Mouse (Mus musculus): Measurements from ENCODE around the gene Brms1. TPM values are rescaled to one million over a fixed set of nuclear protein-coding genes. Genes with fewer than 3 reads are reported as not detected.
A peak's percentile ranks its signal among the peaks of the same experiment; 100 is the strongest.

The Brms1 gene
- polyA plus RNA-seq, 1 experiment from 2014 or later, result 51.6 TPM

- WGBS, result 86% methylated on average over 7 of the region's 7 CpGs
- peak overlapping the region; percentile 84 for H3K4me2 ChIP-seq
- H3K9ac ChIP-seq, result 0 out of 2 replicates have a peak overlapping the region, but pooled peaks have one; percentile 1
- peaks cover 62% of the 10 kb centered on the region for H3K27me3 ChIP-seq
- peak overlapping the region; percentile 55 for H3K4me3 ChIP-seq (replicated peaks)
- no peak overlapping the region; the same call in 1 of the 2 replicates for H3K27ac ChIP-seq
- ATAC-seq (replicated peaks; ENCODE audit: low FRiP score), result no peak
- no peaks in the 10 kb centered on the region for H3K9me3 ChIP-seq (replicated peaks)
- peaks cover 70% of the 10 kb centered on the region for H3K4me1 ChIP-seq
- H3K36me3 ChIP-seq, result no peaks in the 10 kb centered on the region
These were observed 28.8 kb downstream of the Brms1 start for GRCm38 (mm10) chr19:5069978-5070377.

GRCm38 (mm10) chr19:5071077-5071476 is 29.9 kb downstream of the Brms1 start:
- Histone ChIP-seq H3K4me3 (replicated peaks) (peak overlapping the region; percentile 55), H3K4me2 (peak overlapping the region; percentile 84), H3K4me1 (peaks cover 63% of the 10 kb centered on the region), H3K27me3 (peaks cover 66% of the 10 kb centered on the region), H3K9ac (peak overlapping the region; percentile 50), H3K9me3 (replicated peaks) (no peaks in the 10 kb centered on the region), H3K36me3 (no peaks in the 10 kb centered on the region), H3K27ac (peak overlapping the region; percentile 85)
- WGBS, result 13% methylated on average over 11 of the region's 11 CpGs
- ATAC-seq (replicated peaks; ENCODE audit: low FRiP score), result no peak

GRCm38 (mm10) chr19:5071545-5072369 is 30.6 kb downstream of the Brms1 start:
- peak; percentile 85 for ATAC-seq (replicated peaks; ENCODE audit: low FRiP score)
- Histone ChIP-seq H3K27ac (peak overlapping the region; percentile 85), H3K9ac (peak overlapping the region; percentile 50), H3K4me1 (peaks cover 62% of the 10 kb centered on the region), H3K4me2 (peak overlapping the region; percentile 84), H3K4me3 (replicated peaks) (peak overlapping the region; percentile 55), H3K27me3 (peaks cover 65% of the 10 kb centered on the region), H3K36me3 (no peaks in the 10 kb centered on the region), H3K9me3 (replicated peaks) (no peaks in the 10 kb centered on the region)
- under 1% methylated on average over 40 of the region's 40 CpGs for WGBS

- Histone ChIP-seq H3K4me1 (peaks cover 54% of the 10 kb centered on the region), H3K27ac (peak overlapping the region; percentile 85), H3K36me3 (no peaks in the 10 kb centered on the region), H3K27me3 (peaks cover 58% of the 10 kb centered on the region), H3K4me2 (peak overlapping the region; percentile 84), H3K9me3 (replicated peaks) (no peaks in the 10 kb centered on the region), H3K4me3 (replicated peaks) (peak overlapping the region; percentile 55), H3K9ac (peak overlapping the region; percentile 24; the same call in 1 of the 2 replicates)
- 2% methylated on average over 20 of the region's 20 CpGs for WGBS
- peak; percentile 12; the same call in 1 of the 2 replicates for ATAC-seq (replicated peaks; ENCODE audit: low FRiP score)
These were observed 31.4 kb downstream of the Brms1 start for GRCm38 (mm10) chr19:5072389-5073019.

- no peaks in the 10 kb centered on the region for H3K9me3 ChIP-seq (replicated peaks)
- peaks cover 49% of the 10 kb centered on the region for H3K4me1 ChIP-seq
- H3K4me2 ChIP-seq, result peak overlapping the region; percentile 84
- ATAC-seq (replicated peaks; ENCODE audit: low FRiP score), result no peak; the same call in 1 of the 2 replicates
- H3K4me3 ChIP-seq (replicated peaks), result peak overlapping the region; percentile 55
- peaks cover 53% of the 10 kb centered on the region for H3K27me3 ChIP-seq
- no peaks in the 10 kb centered on the region for H3K36me3 ChIP-seq
- 1% methylated on average over 15 of the region's 15 CpGs for WGBS
- H3K9ac ChIP-seq, result no peak overlapping the region
- H3K27ac ChIP-seq, result peak overlapping the region; percentile 85
These were observed 31.9 kb downstream of the Brms1 start for GRCm38 (mm10) chr19:5073028-5073427.

- Histone ChIP-seq H3K4me3 (replicated peaks) (no peak overlapping the region), H3K27ac (no peak overlapping the region), H3K27me3 (peaks cover 51% of the 10 kb centered on the region), H3K9me3 (replicated peaks) (no peaks in the 10 kb centered on the region), H3K36me3 (no peaks in the 10 kb centered on the region), H3K9ac (no peak overlapping the region), H3K4me2 (0 out of 2 replicates have a peak overlapping the region, but pooled peaks have one; percentile 84), H3K4me1 (peaks cover 44% of the 10 kb centered on the region)
- ATAC-seq (replicated peaks; ENCODE audit: low FRiP score), result no peak
- 39% methylated on average over 5 of the region's 5 CpGs for WGBS
These were observed 32.4 kb downstream of the Brms1 start for GRCm38 (mm10) chr19:5073518-5073917.

- no peaks in the 10 kb centered on the region for H3K9me3 ChIP-seq (replicated peaks)
- H3K4me3 ChIP-seq (replicated peaks), result no peak overlapping the region
- H3K9ac ChIP-seq, result no peak overlapping the region
- peaks cover 69% of the 10 kb centered on the region for H3K27me3 ChIP-seq
- H3K4me2 ChIP-seq, result no peak overlapping the region
- 96% methylated on average over 1 of the region's 1 CpGs for WGBS
- H3K36me3 ChIP-seq, result no peaks in the 10 kb centered on the region
- ATAC-seq (replicated peaks; ENCODE audit: low FRiP score), result no peak
- H3K27ac ChIP-seq, result no peak overlapping the region
- no peaks in the 10 kb centered on the region for H3K4me1 ChIP-seq
These were observed 38.1 kb downstream of the Brms1 start for GRCm38 (mm10) chr19:5079279-5079678.

- Histone ChIP-seq H3K9ac (no peak overlapping the region), H3K36me3 (no peaks in the 10 kb centered on the region), H3K4me2 (no peak overlapping the region), H3K27me3 (peaks cover 83% of the 10 kb centered on the region), H3K27ac (no peak overlapping the region), H3K9me3 (replicated peaks) (no peaks in the 10 kb centered on the region), H3K4me3 (replicated peaks) (no peak overlapping the region), H3K4me1 (peaks cover 13% of the 10 kb centered on the region)
- WGBS, result 61% methylated on average over 18 of the region's 18 CpGs
- ATAC-seq (replicated peaks; ENCODE audit: low FRiP score), result no peak
These were observed 40.9 kb downstream of the Brms1 start for GRCm38 (mm10) chr19:5082005-5082404.

- H3K4me2 ChIP-seq, result no peak overlapping the region
- H3K9ac ChIP-seq, result no peak overlapping the region
- peaks cover 17% of the 10 kb centered on the region for H3K4me1 ChIP-seq
- H3K9me3 ChIP-seq (replicated peaks), result no peaks in the 10 kb centered on the region
- no peak overlapping the region for H3K27ac ChIP-seq
- ATAC-seq (replicated peaks; ENCODE audit: low FRiP score), result no peak
- H3K27me3 ChIP-seq, result peaks cover 83% of the 10 kb centered on the region
- WGBS, result 66% methylated on average over 24 of the region's 24 CpGs
- no peaks in the 10 kb centered on the region for H3K36me3 ChIP-seq
- no peak overlapping the region for H3K4me3 ChIP-seq (replicated peaks)
These were observed 41.4 kb downstream of the Brms1 start for GRCm38 (mm10) chr19:5082596-5082995.

GRCm38 (mm10) chr19:5083961-5084833 is 43.0 kb downstream of the Brms1 start:
- H3K36me3 ChIP-seq, result no peaks in the 10 kb centered on the region
- H3K4me2 ChIP-seq, result peak overlapping the region; percentile 91; the same call in 1 of the 2 replicates
- WGBS, result 76% methylated on average over 3 of the region's 3 CpGs
- H3K4me3 ChIP-seq (replicated peaks), result peak overlapping the region; percentile 55
- H3K27me3 ChIP-seq, result peaks cover 74% of the 10 kb centered on the region
- no peak overlapping the region for H3K27ac ChIP-seq
- peaks cover 24% of the 10 kb centered on the region for H3K4me1 ChIP-seq
- H3K9ac ChIP-seq, result no peak overlapping the region
- no peak for ATAC-seq (replicated peaks; ENCODE audit: low FRiP score)
- no peaks in the 10 kb centered on the region for H3K9me3 ChIP-seq (replicated peaks)

GRCm38 (mm10) chr19:5084834-5085144 is 43.6 kb downstream of the Brms1 start:
- 4% methylated on average over 15 of the region's 15 CpGs for WGBS
- peaks cover 68% of the 10 kb centered on the region for H3K27me3 ChIP-seq

More at GRCm38 (mm10) chr19:5084834-5085144, 43.6 kb downstream of the Brms1 start:
- Histone ChIP-seq H3K9me3 (replicated peaks) (no peaks in the 10 kb centered on the region), H3K4me1 (peaks cover 27% of the 10 kb centered on the region), H3K4me2 (peak overlapping the region; percentile 91), H3K36me3 (peaks cover 2% of the 10 kb centered on the region; the same call in 1 of the 2 replicates), H3K4me3 (replicated peaks) (peak overlapping the region; percentile 55), H3K27ac (no peak overlapping the region), H3K9ac (peak overlapping the region; percentile 39; the same call in 1 of the 2 replicates)
- no peak for ATAC-seq (replicated peaks; ENCODE audit: low FRiP score)

Data from kidney, embryonic 15.5 days (tissue).